Mouse (Mus musculus): Measurements from ENCODE around the gene Fgf12. TPM values are rescaled to one million over a fixed set of nuclear protein-coding genes. Genes with fewer than 3 reads are reported as not detected.
A peak's percentile ranks its signal among the peaks of the same experiment; 100 is the strongest.

The Fgf12 gene
- polyA plus RNA-seq, 1 experiment from 2014 or later = 6.6 TPM

GRCm38 (mm10) chr16:28257904-28258303 is 495.0 kb downstream of the Fgf12 start:
- no peak overlapping the region for H3K4me3 ChIP-seq
- no peaks in the 10 kb centered on the region for H3K9me3 ChIP-seq
- no peak overlapping the region for H3K4me2 ChIP-seq (replicated peaks)
- no peak overlapping the region for H3K9ac ChIP-seq
- H3K27me3 ChIP-seq = no peaks in the 10 kb centered on the region
- ATAC-seq (ENCODE audit: insufficient number of reproducible peaks, insufficient read depth, low FRiP score, low TSS enrichment) = no peak
- H3K36me3 ChIP-seq = no peaks in the 10 kb centered on the region
- H3K4me1 ChIP-seq = no peaks in the 10 kb centered on the region
- H3K27ac ChIP-seq = no peak overlapping the region
- 70% methylated on average over 5 of the region's 5 CpGs for WGBS

GRCm38 (mm10) chr16:28254303-28254702 is 498.6 kb downstream of the Fgf12 start:
- H3K27me3 ChIP-seq = no peaks in the 10 kb centered on the region
- no peaks in the 10 kb centered on the region for H3K36me3 ChIP-seq
- no peak for ATAC-seq (ENCODE audit: insufficient number of reproducible peaks, insufficient read depth, low FRiP score, low TSS enrichment)
- H3K27ac ChIP-seq = no peak overlapping the region
- H3K9ac ChIP-seq = no peak overlapping the region
- H3K9me3 ChIP-seq = no peaks in the 10 kb centered on the region
- H3K4me1 ChIP-seq = no peaks in the 10 kb centered on the region
- no peak overlapping the region for H3K4me3 ChIP-seq
- no peak overlapping the region for H3K4me2 ChIP-seq (replicated peaks)
- 89% methylated on average over 4 of the region's 4 CpGs for WGBS

GRCm38 (mm10) chr16:28251930-28252329 is 500.9 kb downstream of the Fgf12 start:
- H3K36me3 ChIP-seq = no peaks in the 10 kb centered on the region
- no peaks in the 10 kb centered on the region for H3K27me3 ChIP-seq
- no peak overlapping the region for H3K9ac ChIP-seq
- H3K4me3 ChIP-seq = no peak overlapping the region
- no peaks in the 10 kb centered on the region for H3K9me3 ChIP-seq
- ATAC-seq (ENCODE audit: insufficient number of reproducible peaks, insufficient read depth, low FRiP score, low TSS enrichment) = no peak
- no peak overlapping the region for H3K27ac ChIP-seq
- no peaks in the 10 kb centered on the region for H3K4me1 ChIP-seq
- no peak overlapping the region for H3K4me2 ChIP-seq (replicated peaks)
- WGBS = 63% methylated on average over 3 of the region's 3 CpGs

- 84% methylated on average over 3 of the region's 3 CpGs for WGBS
- H3K9me3 ChIP-seq = no peaks in the 10 kb centered on the region
- no peak overlapping the region for H3K9ac ChIP-seq
- no peak overlapping the region for H3K27ac ChIP-seq
- H3K4me2 ChIP-seq (replicated peaks) = no peak overlapping the region
- ATAC-seq (ENCODE audit: insufficient number of reproducible peaks, insufficient read depth, low FRiP score, low TSS enrichment) = no peak
- no peaks in the 10 kb centered on the region for H3K36me3 ChIP-seq
- H3K27me3 ChIP-seq = no peaks in the 10 kb centered on the region
- peaks cover 4% of the 10 kb centered on the region; the same call in 1 of the 2 replicates for H3K4me1 ChIP-seq
- H3K4me3 ChIP-seq = no peak overlapping the region
These were observed 509.8 kb downstream of the Fgf12 start for GRCm38 (mm10) chr16:28242867-28243649.

GRCm38 (mm10) chr16:28239382-28239781 is 513.5 kb downstream of the Fgf12 start:
- Histone ChIP-seq H3K9ac (no peak overlapping the region), H3K9me3 (no peaks in the 10 kb centered on the region), H3K27ac (no peak overlapping the region), H3K4me2 (replicated peaks) (no peak overlapping the region), H3K4me1 (peaks cover 7% of the 10 kb centered on the region; the same call in 1 of the 2 replicates), H3K36me3 (no peaks in the 10 kb centered on the region), H3K4me3 (no peak overlapping the region), H3K27me3 (no peaks in the 10 kb centered on the region)
- WGBS = 79% methylated on average over 4 of the region's 4 CpGs
- no peak for ATAC-seq (ENCODE audit: insufficient number of reproducible peaks, insufficient read depth, low FRiP score, low TSS enrichment)

- no peaks in the 10 kb centered on the region for H3K27me3 ChIP-seq
- WGBS = 45% methylated on average over 13 of the region's 13 CpGs
- no peak overlapping the region for H3K4me3 ChIP-seq
- no peaks in the 10 kb centered on the region for H3K9me3 ChIP-seq
- peak; percentile 64; the same call in 1 of the 2 replicates for ATAC-seq (ENCODE audit: insufficient number of reproducible peaks, insufficient read depth, low FRiP score, low TSS enrichment)
- H3K36me3 ChIP-seq = no peaks in the 10 kb centered on the region
- no peak overlapping the region for H3K9ac ChIP-seq
- H3K4me1 ChIP-seq = peaks cover 7% of the 10 kb centered on the region; the same call in 1 of the 2 replicates
- 0 out of 2 replicates have a peak overlapping the region, but pooled peaks have one; percentile 4 for H3K27ac ChIP-seq
- H3K4me2 ChIP-seq (replicated peaks) = peak overlapping the region; percentile 28; the same call in 1 of the 2 replicates
These were observed 514.6 kb downstream of the Fgf12 start for GRCm38 (mm10) chr16:28238019-28238868.

GRCm38 (mm10) chr16:28215930-28216329 is 536.9 kb downstream of the Fgf12 start:
- Histone ChIP-seq H3K9ac (no peak overlapping the region), H3K9me3 (no peaks in the 10 kb centered on the region), H3K4me3 (no peak overlapping the region), H3K27ac (no peak overlapping the region), H3K4me2 (replicated peaks) (no peak overlapping the region), H3K36me3 (no peaks in the 10 kb centered on the region), H3K4me1 (no peaks in the 10 kb centered on the region), H3K27me3 (no peaks in the 10 kb centered on the region)
- WGBS = 86% methylated on average over 5 of the region's 5 CpGs
- ATAC-seq (ENCODE audit: insufficient number of reproducible peaks, insufficient read depth, low FRiP score, low TSS enrichment) = no peak

GRCm38 (mm10) chr16:28212411-28212810 is 540.5 kb downstream of the Fgf12 start:
- H3K9ac ChIP-seq = no peak overlapping the region
- no peak overlapping the region for H3K27ac ChIP-seq
- no peaks in the 10 kb centered on the region for H3K27me3 ChIP-seq
- H3K4me2 ChIP-seq (replicated peaks) = no peak overlapping the region
- 77% methylated on average over 1 of the region's 1 CpGs for WGBS
- no peaks in the 10 kb centered on the region for H3K9me3 ChIP-seq
- no peak overlapping the region for H3K4me3 ChIP-seq
- H3K4me1 ChIP-seq = no peaks in the 10 kb centered on the region
- no peaks in the 10 kb centered on the region for H3K36me3 ChIP-seq
- no peak for ATAC-seq (ENCODE audit: insufficient number of reproducible peaks, insufficient read depth, low FRiP score, low TSS enrichment)

- no peak for ATAC-seq (ENCODE audit: insufficient number of reproducible peaks, insufficient read depth, low FRiP score, low TSS enrichment)
- 92% methylated on average over 2 of the region's 2 CpGs for WGBS
- Histone ChIP-seq H3K36me3 (no peaks in the 10 kb centered on the region), H3K27me3 (no peaks in the 10 kb centered on the region), H3K9ac (no peak overlapping the region), H3K4me3 (no peak overlapping the region), H3K27ac (no peak overlapping the region), H3K4me1 (no peaks in the 10 kb centered on the region), H3K9me3 (no peaks in the 10 kb centered on the region), H3K4me2 (replicated peaks) (no peak overlapping the region)
These were observed 596.4 kb downstream of the Fgf12 start for GRCm38 (mm10) chr16:28156443-28156842.

GRCm38 (mm10) chr16:28140972-28141371 is 611.9 kb downstream of the Fgf12 start:
- H3K4me3 ChIP-seq = no peak overlapping the region
- no peak overlapping the region for H3K4me2 ChIP-seq (replicated peaks)
- no peak overlapping the region for H3K9ac ChIP-seq
- H3K36me3 ChIP-seq = no peaks in the 10 kb centered on the region
- H3K9me3 ChIP-seq = no peaks in the 10 kb centered on the region
- no peaks in the 10 kb centered on the region for H3K4me1 ChIP-seq
- WGBS = 72% methylated on average over 3 of the region's 3 CpGs
- no peaks in the 10 kb centered on the region for H3K27me3 ChIP-seq
- ATAC-seq (ENCODE audit: insufficient number of reproducible peaks, insufficient read depth, low FRiP score, low TSS enrichment) = no peak
- no peak overlapping the region for H3K27ac ChIP-seq

GRCm38 (mm10) chr16:28127006-28127405 is 625.9 kb downstream of the Fgf12 start:
- H3K4me2 ChIP-seq (replicated peaks) = no peak overlapping the region
- WGBS = 82% methylated on average over 2 of the region's 2 CpGs
- no peak overlapping the region for H3K9ac ChIP-seq
- no peak overlapping the region for H3K27ac ChIP-seq
- H3K4me1 ChIP-seq = no peaks in the 10 kb centered on the region
- no peak overlapping the region for H3K4me3 ChIP-seq
- H3K27me3 ChIP-seq = no peaks in the 10 kb centered on the region
- no peaks in the 10 kb centered on the region for H3K36me3 ChIP-seq
- ATAC-seq (ENCODE audit: insufficient number of reproducible peaks, insufficient read depth, low FRiP score, low TSS enrichment) = no peak
- H3K9me3 ChIP-seq = no peaks in the 10 kb centered on the region
